Mouse (Mus musculus): Measurements from ENCODE around the gene Arid5b.

Gene Arid5b

DNA sequence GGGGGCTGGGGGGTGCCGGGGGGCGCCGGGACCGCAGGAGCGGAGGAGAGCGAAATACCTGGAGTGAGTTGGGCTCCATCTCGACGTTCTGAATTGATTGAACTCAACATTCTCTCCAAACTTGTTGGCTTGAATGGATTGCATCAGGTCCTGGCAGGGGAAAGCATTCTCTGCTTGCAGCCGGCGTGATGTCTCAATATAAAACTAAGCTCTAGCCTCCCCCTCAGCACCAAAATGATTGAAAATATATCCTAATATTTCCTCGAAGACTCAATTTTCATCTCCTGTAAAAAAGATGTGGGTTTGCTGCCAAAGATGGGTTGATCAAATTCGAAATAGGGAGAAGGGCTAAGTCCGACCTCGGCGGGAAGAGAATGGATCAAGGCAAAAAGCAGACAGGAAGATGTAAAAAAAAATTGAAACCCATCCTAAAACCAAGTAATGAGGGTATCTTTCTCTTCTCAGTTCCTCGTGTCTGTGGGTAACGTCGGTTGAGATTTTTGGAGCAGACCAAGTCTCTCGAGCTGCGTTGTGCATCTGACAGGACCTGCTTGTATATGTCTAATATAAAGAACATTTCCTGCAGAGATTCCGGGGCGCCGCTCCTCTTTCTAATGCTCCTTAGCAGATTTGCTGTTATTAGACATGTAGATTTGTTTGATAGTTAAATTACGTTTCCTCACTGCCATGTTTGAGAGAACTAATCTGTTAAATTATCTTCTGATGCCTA, at the start of gene Arid5b:
Gene Arid5b, minus strand, starts transcription at position 109 of the 730 bp plus-strand sequence.
- TF ChIP-seq CTCF (conservative IDR thresholded peaks at IDR 0.05; ENCODE audit: low read length) (no peak), NANOG (IDR thresholded peaks at IDR 0.05; ENCODE audit: borderline replicate concordance, low read length) (no peak), POU5F1 (IDR thresholded peaks at IDR 0.05; ENCODE audit: borderline replicate concordance, low read length) (no peak)
- Histone ChIP-seq H3K4me1 (replicated peaks; ENCODE audit: low read depth, low read length) (peaks cover 52% of the 10 kb centered on the region), H3K36me3 (ENCODE audit: insufficient read depth, low read length) (no peaks in the 10 kb centered on the region), H3K27me3 (ENCODE audit: insufficient read depth, low read length) (peaks cover 30% of the 10 kb centered on the region), H3K4me3 (replicated peaks; ENCODE audit: low read length) (peak within 1 kb of the TSS; percentile 82), H3K9me3 (ENCODE audit: low read length) (no peaks in the 10 kb centered on the region)

DNA sequence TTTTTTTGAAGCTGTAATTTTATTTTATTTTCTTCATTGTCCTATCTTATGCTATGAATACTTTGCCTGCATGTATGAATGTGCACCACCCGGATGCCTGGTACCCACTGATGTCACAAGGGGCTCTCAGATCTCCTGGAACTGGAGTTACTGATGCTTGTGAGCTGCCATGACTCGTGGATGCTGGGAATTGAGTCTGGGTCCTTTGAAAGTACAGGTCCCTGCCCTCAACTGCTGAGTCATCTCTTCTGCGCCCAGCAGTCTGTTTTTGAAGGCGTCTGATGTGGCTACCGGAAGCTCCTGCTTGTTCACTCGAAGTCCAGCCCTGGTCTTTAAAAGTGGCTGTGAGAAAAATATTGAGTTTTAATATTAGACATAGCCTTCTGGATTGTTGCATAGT, 46.8 kb upstream of the Arid5b start:
- TF ChIP-seq CTCF (conservative IDR thresholded peaks at IDR 0.05; ENCODE audit: low read length) (no peak), POU5F1 (IDR thresholded peaks at IDR 0.05; ENCODE audit: borderline replicate concordance, low read length) (no peak), NANOG (IDR thresholded peaks at IDR 0.05; ENCODE audit: borderline replicate concordance, low read length) (no peak)
- no peaks in the 10 kb centered on the region for H3K27me3 ChIP-seq (ENCODE audit: insufficient read depth, low read length)
- no peaks in the 10 kb centered on the region for H3K9me3 ChIP-seq (ENCODE audit: low read length)
- H3K36me3 ChIP-seq (ENCODE audit: insufficient read depth, low read length) = no peaks in the 10 kb centered on the region
- H3K4me3 ChIP-seq (replicated peaks; ENCODE audit: low read length) = no peak overlapping the region
- peaks cover 2% of the 10 kb centered on the region; the same call in 1 of the 2 replicates for H3K4me1 ChIP-seq (replicated peaks; ENCODE audit: low read depth, low read length)

DNA sequence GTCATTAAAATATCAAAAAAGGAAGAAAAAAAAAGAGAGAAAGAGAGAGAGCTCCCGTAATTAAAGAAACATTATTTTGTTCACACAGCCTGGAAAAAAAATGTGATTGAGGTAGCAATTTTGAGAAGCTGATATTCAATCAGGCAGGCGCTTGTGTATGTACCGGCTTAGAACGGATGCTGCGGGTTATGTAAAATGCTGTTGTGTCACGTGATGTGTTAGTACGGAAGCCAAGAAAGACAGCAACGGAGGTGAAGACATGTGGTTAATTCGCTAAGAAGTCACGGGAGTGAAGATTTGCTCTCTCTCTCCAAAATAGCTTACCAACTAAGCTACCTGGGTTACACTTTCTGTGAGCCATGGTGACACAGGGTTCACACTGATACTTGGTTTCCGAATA, 45.5 kb upstream of the Arid5b start:
- Histone ChIP-seq H3K36me3 (ENCODE audit: insufficient read depth, low read length) (no peaks in the 10 kb centered on the region), H3K4me3 (replicated peaks; ENCODE audit: low read length) (no peak overlapping the region), H3K4me1 (replicated peaks; ENCODE audit: low read depth, low read length) (peaks cover 2% of the 10 kb centered on the region; the same call in 1 of the 2 replicates), H3K27me3 (ENCODE audit: insufficient read depth, low read length) (no peaks in the 10 kb centered on the region), H3K9me3 (ENCODE audit: low read length) (no peaks in the 10 kb centered on the region)
- TF ChIP-seq POU5F1 (IDR thresholded peaks at IDR 0.05; ENCODE audit: borderline replicate concordance, low read length) = no peak

DNA sequence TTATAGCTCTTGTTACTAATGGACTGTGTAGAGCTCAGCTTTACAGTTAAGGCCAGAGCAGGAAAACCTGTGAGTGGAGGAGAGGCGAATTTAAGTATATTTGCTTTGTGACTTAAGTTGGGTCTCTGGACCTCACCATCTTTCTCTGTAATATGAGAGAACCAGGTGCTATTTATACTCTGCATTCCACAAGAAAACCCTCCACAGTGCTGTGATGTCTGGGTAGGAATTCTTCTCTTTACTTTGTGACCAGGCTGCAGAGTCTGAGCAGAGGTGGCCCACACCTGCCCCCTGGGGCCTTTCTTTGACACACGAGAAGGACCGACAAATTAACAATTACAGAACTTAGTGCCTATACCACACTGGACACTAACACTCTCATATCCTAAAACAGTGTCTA, 44.6 kb upstream of the Arid5b start:
- TF ChIP-seq NANOG (IDR thresholded peaks at IDR 0.05; ENCODE audit: borderline replicate concordance, low read length) (no peak), POU5F1 (IDR thresholded peaks at IDR 0.05; ENCODE audit: borderline replicate concordance, low read length) (no peak), CTCF (conservative IDR thresholded peaks at IDR 0.05; ENCODE audit: low read length) (no peak)
- Histone ChIP-seq H3K4me3 (replicated peaks; ENCODE audit: low read length) (no peak overlapping the region), H3K27me3 (ENCODE audit: insufficient read depth, low read length) (no peaks in the 10 kb centered on the region), H3K36me3 (ENCODE audit: insufficient read depth, low read length) (no peaks in the 10 kb centered on the region), H3K9me3 (ENCODE audit: low read length) (no peaks in the 10 kb centered on the region), H3K4me1 (replicated peaks; ENCODE audit: low read depth, low read length) (peaks cover 2% of the 10 kb centered on the region; the same call in 1 of the 2 replicates)

DNA sequence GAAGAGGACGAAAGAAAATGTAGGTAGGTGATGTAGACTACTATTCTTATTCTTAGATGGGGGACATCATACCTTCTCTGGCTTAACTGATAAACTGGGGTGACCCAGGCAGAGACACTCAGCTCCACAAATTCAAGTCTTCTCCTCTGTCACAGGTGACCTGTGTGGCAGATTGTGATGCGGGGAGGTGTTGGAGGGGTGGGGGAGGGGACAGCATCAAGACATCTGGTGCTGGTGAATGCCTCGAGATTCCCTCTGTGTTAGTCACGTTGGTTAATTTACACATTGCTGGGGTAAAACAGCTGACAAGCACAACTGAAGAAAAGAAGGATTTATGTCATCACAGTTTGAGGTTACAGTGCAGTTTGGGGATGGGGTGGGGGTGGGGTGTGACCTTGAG, 42.4 kb upstream of the Arid5b start:
- Histone ChIP-seq H3K9me3 (ENCODE audit: low read length) (no peaks in the 10 kb centered on the region), H3K4me1 (replicated peaks; ENCODE audit: low read depth, low read length) (peaks cover 2% of the 10 kb centered on the region; the same call in 1 of the 2 replicates), H3K4me3 (replicated peaks; ENCODE audit: low read length) (no peak overlapping the region), H3K36me3 (ENCODE audit: insufficient read depth, low read length) (no peaks in the 10 kb centered on the region), H3K27me3 (ENCODE audit: insufficient read depth, low read length) (no peaks in the 10 kb centered on the region)
- no peak for TF ChIP-seq CTCF (conservative IDR thresholded peaks at IDR 0.05; ENCODE audit: low read length)
- TF ChIP-seq POU5F1 (IDR thresholded peaks at IDR 0.05; ENCODE audit: borderline replicate concordance, low read length) = no peak
- no peak for TF ChIP-seq NANOG (IDR thresholded peaks at IDR 0.05; ENCODE audit: borderline replicate concordance, low read length)

DNA sequence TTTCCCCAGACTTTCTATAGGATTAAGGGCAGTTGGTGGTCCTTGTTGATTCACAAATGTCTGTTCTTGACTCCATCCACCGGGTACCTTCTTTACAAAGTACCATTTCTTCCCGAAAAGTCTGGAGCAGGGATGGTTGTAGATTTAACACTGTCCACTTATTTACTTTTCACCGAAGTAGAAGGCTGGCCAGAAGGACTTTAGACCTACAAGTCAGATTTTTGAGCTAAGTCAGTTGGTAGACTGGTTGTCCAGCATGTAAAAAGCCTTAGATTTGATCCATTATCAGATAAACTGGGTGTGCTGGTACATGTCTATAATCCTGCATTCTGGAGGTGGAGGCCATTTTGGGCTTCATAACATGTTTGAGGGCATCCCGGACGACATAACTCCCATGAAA, 42.0 kb upstream of the Arid5b start:
- peaks cover 2% of the 10 kb centered on the region; the same call in 1 of the 2 replicates for H3K4me1 ChIP-seq (replicated peaks; ENCODE audit: low read depth, low read length)
- H3K27me3 ChIP-seq (ENCODE audit: insufficient read depth, low read length) = no peaks in the 10 kb centered on the region
- no peaks in the 10 kb centered on the region for H3K36me3 ChIP-seq (ENCODE audit: insufficient read depth, low read length)
- no peaks in the 10 kb centered on the region for H3K9me3 ChIP-seq (ENCODE audit: low read length)
- H3K4me3 ChIP-seq (replicated peaks; ENCODE audit: low read length) = no peak overlapping the region
- no peak for TF ChIP-seq NANOG (IDR thresholded peaks at IDR 0.05; ENCODE audit: borderline replicate concordance, low read length)
- TF ChIP-seq POU5F1 (IDR thresholded peaks at IDR 0.05; ENCODE audit: borderline replicate concordance, low read length) = no peak
- TF ChIP-seq CTCF (conservative IDR thresholded peaks at IDR 0.05; ENCODE audit: low read length) = no peak

DNA sequence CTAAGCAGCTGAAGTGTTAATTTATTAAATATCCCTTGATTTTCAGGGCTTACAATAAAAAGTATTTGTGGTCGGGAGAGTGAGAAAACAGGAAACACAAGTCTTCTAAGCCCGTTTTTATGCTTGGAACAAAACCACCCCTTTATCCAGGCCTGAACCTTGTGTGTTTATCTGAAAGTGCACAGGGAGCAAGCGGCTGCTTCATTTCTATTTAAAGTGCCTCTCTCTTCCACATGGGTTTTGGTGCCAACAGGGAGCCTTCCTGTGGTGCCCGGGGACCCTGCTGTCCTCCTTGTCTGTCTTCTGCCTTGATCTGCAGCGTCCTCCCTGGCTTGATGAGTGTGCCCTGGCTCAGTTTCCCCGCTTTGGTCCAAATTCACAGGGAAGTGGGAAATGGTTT, 40.9 kb upstream of the Arid5b start:
- H3K27me3 ChIP-seq (ENCODE audit: insufficient read depth, low read length) = no peaks in the 10 kb centered on the region
- no peaks in the 10 kb centered on the region for H3K36me3 ChIP-seq (ENCODE audit: insufficient read depth, low read length)
- no peak overlapping the region for H3K4me3 ChIP-seq (replicated peaks; ENCODE audit: low read length)
- H3K9me3 ChIP-seq (ENCODE audit: low read length) = no peaks in the 10 kb centered on the region
- H3K4me1 ChIP-seq (replicated peaks; ENCODE audit: low read depth, low read length) = no peaks in the 10 kb centered on the region
- TF ChIP-seq CTCF (conservative IDR thresholded peaks at IDR 0.05; ENCODE audit: low read length) (no peak), POU5F1 (IDR thresholded peaks at IDR 0.05; ENCODE audit: borderline replicate concordance, low read length) (no peak), NANOG (IDR thresholded peaks at IDR 0.05; ENCODE audit: borderline replicate concordance, low read length) (no peak)

DNA sequence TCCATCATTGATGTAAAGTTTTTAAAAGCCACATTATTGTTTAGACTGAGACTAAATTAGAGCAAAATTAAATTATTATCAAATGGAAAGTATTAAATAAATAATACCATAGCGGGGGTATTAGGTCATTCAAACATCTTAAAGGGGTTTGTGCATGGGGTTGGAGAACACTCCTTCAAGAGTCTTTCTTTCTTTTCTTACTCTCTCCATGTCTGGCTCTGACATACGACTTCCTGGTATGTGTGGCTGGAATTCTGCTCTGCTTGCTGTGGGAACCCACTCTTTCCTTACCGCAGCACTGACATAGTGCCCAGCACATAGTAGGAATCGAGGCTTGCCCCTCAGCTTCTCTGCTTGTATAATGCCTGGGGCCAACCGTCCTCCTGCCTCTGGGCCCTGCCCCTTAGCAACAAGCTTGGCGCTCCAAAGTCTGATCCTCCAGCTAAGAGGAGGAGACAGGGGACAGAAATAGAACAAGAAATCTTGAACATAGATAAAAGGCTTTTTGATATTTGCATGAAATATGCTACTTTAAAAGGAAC, 40.0 kb upstream of the Arid5b start:
- no peaks in the 10 kb centered on the region for H3K36me3 ChIP-seq (ENCODE audit: insufficient read depth, low read length)
- no peaks in the 10 kb centered on the region for H3K27me3 ChIP-seq (ENCODE audit: insufficient read depth, low read length)
- TF ChIP-seq NANOG (IDR thresholded peaks at IDR 0.05; ENCODE audit: borderline replicate concordance, low read length) (no peak), CTCF (conservative IDR thresholded peaks at IDR 0.05; ENCODE audit: low read length) (no peak), POU5F1 (IDR thresholded peaks at IDR 0.05; ENCODE audit: borderline replicate concordance, low read length) (no peak)
- peaks cover 3% of the 10 kb centered on the region; the same call in 1 of the 2 replicates for H3K9me3 ChIP-seq (ENCODE audit: low read length)
- no peaks in the 10 kb centered on the region for H3K4me1 ChIP-seq (replicated peaks; ENCODE audit: low read depth, low read length)
- H3K4me3 ChIP-seq (replicated peaks; ENCODE audit: low read length) = no peak overlapping the region

Measured in E14TG2a.4 (cell line).